Mouse (Mus musculus) embryonic facial prominence, embryonic 14.5 days (tissue): ENCODE measurements around the gene Cdh24. TPM values are rescaled to one million over a fixed set of nuclear protein-coding genes. Genes with fewer than 3 reads are reported as not detected.

Experiments
- ATAC-seq: fragments of 200-750 bp; cut with Nextera tagmentation; 2 replicates; pipeline ENCODE4 v1.8.0; 2017; ENCODE audit warnings: low read depth, moderate number of reproducible peaks, moderate TSS enrichment
- DNase-seq: peaks from one replicate; pipeline ENCODE4 v3.0.0-alpha.2; 2015; ENCODE audit warnings: low spot score
- H3K27ac ChIP-seq: fragments of 300-500 bp; sonication (generic); replicated peaks from 2 replicates; pipeline ENCODE4 v1.5.1; 2014; ENCODE audit warnings: low read depth, mild to moderate bottlenecking, low read length, moderate library complexity
- H3K27me3 ChIP-seq: fragments of 300-500 bp; sonication (generic); replicated peaks from 2 replicates; pipeline ENCODE4 v1.6.1; 2014; ENCODE audit warnings: low read length; ENCODE audit not compliant: control insufficient read depth, insufficient read depth
- H3K36me3 ChIP-seq: fragments of 300-500 bp; sonication (generic); 2 replicates; pipeline ENCODE4 v1.6.1; 2014; ENCODE audit warnings: low read length, mixed read lengths; ENCODE audit not compliant: control insufficient read depth, insufficient read depth
- H3K4me1 ChIP-seq: fragments of 300-500 bp; sonication (generic); 2 replicates; pipeline ENCODE4 v1.6.1; 2014; ENCODE audit warnings: antibody characterized with exemption, low read length; ENCODE audit not compliant: control insufficient read depth, insufficient read depth
- H3K4me2 ChIP-seq: fragments of 300-500 bp; sonication (generic); 2 replicates; pipeline ENCODE4 v1.6.1; 2014; ENCODE audit warnings: low read depth, mild to moderate bottlenecking, low read length, moderate library complexity, mixed read lengths
- H3K4me3 ChIP-seq: fragments of 300-500 bp; sonication (generic); 2 replicates; pipeline ENCODE4 v1.5.1; 2014; ENCODE audit warnings: low read depth, mild to moderate bottlenecking, low read length
- H3K9ac ChIP-seq: fragments of 300-500 bp; sonication (generic); 2 replicates; pipeline ENCODE4 v1.6.1; 2014; ENCODE audit warnings: low read depth, mild to moderate bottlenecking, low read length, moderate library complexity, mixed read lengths
- H3K9me3 ChIP-seq: fragments of 300-500 bp; sonication (generic); 2 replicates; pipeline ENCODE4 v1.6.1; 2016; ENCODE audit warnings: low read length; ENCODE audit not compliant: control insufficient read depth
- WGBS: fragments of 180-500 bp; shearing (Covaris S2); extraction: QIAGEN DNeasy Blood & Tissue Kit; methylation state at CpG from one replicate; pipeline ENCODE4 v1.1.7; 2014; 5-methylcytosine and 5-hydroxymethylcytosine counted together
- polyA plus RNA-seq: library from polyadenylated mRNA; unstranded; fragments of >200 nt; fragmentation: Nextera tagmentation; extraction: Ambion mirVana; gene quantifications from 2 replicates; pipeline ENCODE4 v1.2.1, GENCODE M21; 2014

Gene Cdh24
- polyA plus RNA-seq, 1 experiment from 2014 or later: 3.9 TPM

DNA sequence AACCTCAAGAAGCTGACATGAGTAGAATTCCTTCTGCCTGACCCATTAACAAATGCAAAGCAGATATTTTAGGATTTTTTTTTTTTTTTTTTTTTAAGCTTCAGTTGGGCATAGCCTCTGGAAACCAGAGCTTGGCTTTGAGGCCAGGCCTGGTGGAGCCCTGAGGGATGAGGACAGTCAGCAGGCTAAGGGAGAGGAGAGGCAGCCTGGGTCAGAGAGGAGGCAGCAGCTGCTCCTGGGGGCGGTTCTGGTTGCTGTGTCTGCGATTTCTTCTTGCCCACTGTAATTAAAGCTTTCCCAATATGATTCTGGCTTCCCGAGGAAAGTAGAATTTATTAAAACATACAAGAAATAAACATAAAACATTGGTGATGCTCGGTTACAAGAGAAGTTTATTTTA lies 31.9 kb downstream of the Cdh24 start:
- Histone ChIP-seq H3K36me3 (peaks cover 20% of the 10 kb centered on the region), H3K27ac (0 out of 2 replicates have a peak overlapping the region, but pooled peaks have one; percentile 21), H3K4me1 (peaks cover 11% of the 10 kb centered on the region), H3K9ac (no peak overlapping the region), H3K27me3 (no peaks in the 10 kb centered on the region), H3K4me2 (no peak overlapping the region), H3K9me3 (no peaks in the 10 kb centered on the region), H3K4me3 (no peak overlapping the region)
- DNase-seq (peak; percentile 26), ATAC-seq (0 out of 2 replicates have a peak, but pooled peaks have one; percentile 38)
- WGBS: 55% methylated on average over 4 of the region's 4 CpGs

DNA sequence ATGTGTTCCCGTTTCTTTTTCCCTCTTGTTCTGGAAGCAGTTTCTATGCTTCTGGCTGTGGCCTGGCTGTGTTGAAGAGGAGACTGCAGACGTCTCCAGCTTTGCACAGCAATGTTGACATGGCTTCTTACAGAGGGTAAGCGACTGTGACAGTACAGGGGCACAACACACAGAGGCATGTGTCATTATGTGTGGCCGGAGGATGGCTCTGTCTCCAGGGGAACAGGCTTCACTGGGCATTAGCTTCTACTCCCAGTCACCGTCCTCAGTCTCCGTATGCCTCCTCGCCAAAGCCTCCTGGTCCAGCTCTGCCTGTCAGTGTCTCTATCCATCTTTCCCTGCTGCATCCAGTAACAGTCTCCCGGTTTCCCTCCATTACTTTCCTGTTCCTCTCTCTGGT lies 33.9 kb downstream of the Cdh24 start:
- ATAC-seq: no peak
- Histone ChIP-seq H3K36me3 (0 out of 2 replicates have a peak, but pooled peaks cover 8% of the 10 kb centered on the region), H3K27ac (no peak overlapping the region), H3K4me1 (peaks cover 17% of the 10 kb centered on the region), H3K4me2 (no peak overlapping the region), H3K27me3 (no peaks in the 10 kb centered on the region), H3K4me3 (no peak overlapping the region), H3K9ac (no peak overlapping the region), H3K9me3 (no peaks in the 10 kb centered on the region)
- no peak for DNase-seq
- 57% methylated on average over 8 of the region's 8 CpGs for WGBS

DNA sequence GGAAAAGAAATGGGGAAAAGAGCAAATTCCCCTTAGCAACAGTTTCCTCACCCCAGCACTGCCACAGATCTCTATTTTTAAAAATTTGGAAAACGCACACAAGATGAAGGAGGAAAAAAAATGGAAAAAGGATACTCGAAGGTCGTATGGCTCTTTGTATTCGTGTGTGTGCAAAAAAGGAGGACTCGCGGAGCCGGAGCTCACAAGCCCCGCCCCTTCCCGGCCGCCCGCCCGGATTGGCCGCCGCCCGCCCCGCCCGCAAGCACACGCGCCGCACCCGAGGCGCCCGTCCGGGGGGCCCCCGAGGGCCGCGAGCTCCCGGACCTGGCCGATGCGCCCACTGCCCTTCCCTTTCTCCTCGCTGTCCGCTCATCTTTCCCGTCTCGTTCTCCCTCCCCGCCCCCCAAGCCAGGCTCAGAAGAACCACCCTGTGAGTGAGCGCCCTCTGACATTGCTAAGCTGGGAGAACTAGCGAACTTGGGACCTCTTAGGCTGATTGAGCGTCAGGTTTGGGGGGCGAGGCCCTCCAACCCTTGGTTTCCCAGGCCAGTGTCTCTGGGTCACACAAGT lies 35.3 kb downstream of the Cdh24 start, which contains the start of gene 4931414P19Rik:
Gene 4931414P19Rik, minus strand, starts transcription at position 242 of the 570 bp plus-strand sequence.
- H3K36me3 ChIP-seq: no peaks in the 10 kb centered on the region
- H3K9me3 ChIP-seq: no peaks in the 10 kb centered on the region
- under 1% methylated on average over 26 of the region's 39 CpGs for WGBS
- peak; percentile 13 for ATAC-seq
- H3K9ac ChIP-seq: peak within 1 kb of the TSS; percentile 69
- H3K27me3 ChIP-seq: no peaks in the 10 kb centered on the region
- H3K4me1 ChIP-seq: peaks cover 17% of the 10 kb centered on the region
- peak within 1 kb of the TSS; percentile 54 for H3K4me3 ChIP-seq
- peak within 1 kb of the TSS; percentile 67 for H3K4me2 ChIP-seq
- peak; percentile 90 for DNase-seq
- peak within 1 kb of the TSS; percentile 83 for H3K27ac ChIP-seq

DNA sequence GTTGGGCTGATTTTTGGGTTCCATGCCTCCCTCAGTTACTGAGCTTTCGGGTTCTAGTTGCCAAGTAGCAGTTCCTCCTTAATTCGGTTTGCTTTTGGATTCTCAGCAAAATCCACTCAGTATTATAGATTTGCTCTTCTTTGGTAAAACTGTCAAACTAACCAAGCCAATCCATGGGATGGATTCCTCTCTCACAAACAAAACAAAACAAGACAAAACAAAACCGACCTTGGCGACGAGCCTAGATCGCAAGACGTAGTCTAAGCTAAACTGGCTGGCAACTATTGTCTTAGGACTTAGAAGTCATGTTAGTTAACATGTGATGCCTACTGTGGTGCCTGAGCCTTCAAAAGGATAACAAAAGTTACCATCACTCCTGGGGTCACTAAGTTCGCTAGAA lies 37.5 kb downstream of the Cdh24 start:
- Histone ChIP-seq H3K9me3 (no peaks in the 10 kb centered on the region), H3K4me2 (peak overlapping the region; percentile 54), H3K27ac (peak overlapping the region; percentile 94), H3K4me1 (peaks cover 17% of the 10 kb centered on the region), H3K27me3 (no peaks in the 10 kb centered on the region), H3K9ac (peak overlapping the region; percentile 87; the same call in 1 of the 2 replicates), H3K36me3 (no peaks in the 10 kb centered on the region), H3K4me3 (peak overlapping the region; percentile 62)
- DNase-seq: no peak
- WGBS: 80% methylated on average over 8 of the region's 8 CpGs
- ATAC-seq: no peak

DNA sequence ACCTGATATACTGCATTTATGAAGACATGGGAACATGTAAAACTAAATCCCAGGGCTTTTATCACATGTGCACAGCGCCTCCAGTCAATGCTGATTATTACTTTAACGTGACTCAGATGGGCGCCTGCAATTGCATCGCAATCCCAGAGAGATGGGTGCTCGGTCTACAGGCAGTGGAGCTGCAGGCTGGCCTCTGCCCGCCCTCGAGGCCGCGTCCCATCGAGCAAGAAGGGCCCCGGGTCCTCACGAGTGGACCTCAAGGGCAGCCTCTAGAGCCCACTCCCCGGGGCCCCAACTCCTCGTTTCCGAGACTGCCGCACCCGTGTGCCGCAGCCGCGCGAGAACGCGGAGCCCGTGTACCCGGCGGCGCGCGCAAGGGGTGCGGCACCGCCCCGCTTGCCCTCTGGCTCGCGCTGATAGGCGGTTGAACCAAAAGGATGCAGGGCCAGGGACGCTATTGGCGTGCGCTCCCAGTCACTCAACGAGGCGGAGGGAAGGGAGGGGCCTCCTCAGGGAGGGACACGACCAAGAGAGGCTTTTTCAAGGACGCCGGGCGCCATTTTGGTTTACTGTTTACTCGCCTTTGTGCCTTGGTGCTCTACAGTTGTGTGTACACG lies 38.0 kb downstream of the Cdh24 start:
- Histone ChIP-seq H3K27ac (peak overlapping the region; percentile 94), H3K9ac (peak overlapping the region; percentile 87), H3K4me3 (peak overlapping the region; percentile 62), H3K36me3 (no peaks in the 10 kb centered on the region), H3K4me2 (peak overlapping the region; percentile 54), H3K9me3 (no peaks in the 10 kb centered on the region), H3K4me1 (peaks cover 17% of the 10 kb centered on the region), H3K27me3 (no peaks in the 10 kb centered on the region)
- WGBS: under 1% methylated on average over 44 of the region's 46 CpGs
- DNase-seq: peak; percentile 99
- ATAC-seq: peak; percentile 99

DNA sequence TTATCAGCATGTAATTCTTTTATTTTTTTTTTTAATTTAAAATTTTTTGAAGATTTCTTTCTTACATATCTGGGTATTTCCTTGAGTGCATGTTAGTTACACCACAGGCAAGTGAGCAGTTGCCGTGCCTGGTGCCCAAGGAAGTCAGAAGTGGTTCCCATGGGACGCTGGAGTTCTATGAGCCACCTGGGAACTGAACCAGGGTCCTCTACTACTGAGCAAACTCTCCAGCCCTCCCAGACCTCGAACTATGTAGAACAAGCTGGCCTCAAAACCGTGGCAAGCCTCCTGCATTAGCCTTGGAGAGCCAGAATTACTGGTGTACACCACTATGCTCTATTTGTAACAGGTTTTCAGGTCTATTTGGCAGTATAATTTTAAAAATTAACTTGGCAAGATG lies 38.6 kb downstream of the Cdh24 start:
- H3K27me3 ChIP-seq: no peaks in the 10 kb centered on the region
- H3K27ac ChIP-seq: peak overlapping the region; percentile 94
- peak overlapping the region; percentile 87 for H3K9ac ChIP-seq
- no peak for ATAC-seq
- H3K4me3 ChIP-seq: peak overlapping the region; percentile 62
- peaks cover 17% of the 10 kb centered on the region for H3K4me1 ChIP-seq
- no peaks in the 10 kb centered on the region for H3K36me3 ChIP-seq
- peak; percentile 35 for DNase-seq
- no peaks in the 10 kb centered on the region for H3K9me3 ChIP-seq
- WGBS: 36% methylated on average over 4 of the region's 4 CpGs
- peak overlapping the region; percentile 54 for H3K4me2 ChIP-seq

DNA sequence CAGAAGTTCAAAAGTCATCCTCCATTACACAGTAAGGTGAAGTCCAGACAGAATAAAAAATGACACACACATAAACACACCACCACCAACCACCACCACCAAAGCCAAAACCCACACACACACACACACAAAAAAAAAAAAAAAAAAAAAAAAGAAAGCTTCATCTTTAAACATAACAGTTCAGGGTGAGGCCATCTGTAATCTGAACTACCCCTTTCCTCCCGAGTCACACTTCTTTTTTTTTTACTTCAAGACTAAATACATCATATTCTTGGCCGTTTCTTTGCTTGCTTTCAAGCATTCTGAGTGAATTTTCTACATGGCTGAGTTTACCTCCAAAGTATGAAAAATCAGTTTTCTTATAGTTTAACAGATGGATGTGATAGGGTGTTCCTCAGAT lies 39.6 kb downstream of the Cdh24 start:
- Histone ChIP-seq H3K4me2 (no peak overlapping the region), H3K27me3 (no peaks in the 10 kb centered on the region), H3K9ac (no peak overlapping the region), H3K9me3 (no peaks in the 10 kb centered on the region), H3K27ac (no peak overlapping the region), H3K4me3 (no peak overlapping the region), H3K4me1 (peaks cover 17% of the 10 kb centered on the region), H3K36me3 (no peaks in the 10 kb centered on the region)
- DNase-seq: no peak
- WGBS: 45% methylated on average over 2 of the region's 2 CpGs
- ATAC-seq: no peak

DNA sequence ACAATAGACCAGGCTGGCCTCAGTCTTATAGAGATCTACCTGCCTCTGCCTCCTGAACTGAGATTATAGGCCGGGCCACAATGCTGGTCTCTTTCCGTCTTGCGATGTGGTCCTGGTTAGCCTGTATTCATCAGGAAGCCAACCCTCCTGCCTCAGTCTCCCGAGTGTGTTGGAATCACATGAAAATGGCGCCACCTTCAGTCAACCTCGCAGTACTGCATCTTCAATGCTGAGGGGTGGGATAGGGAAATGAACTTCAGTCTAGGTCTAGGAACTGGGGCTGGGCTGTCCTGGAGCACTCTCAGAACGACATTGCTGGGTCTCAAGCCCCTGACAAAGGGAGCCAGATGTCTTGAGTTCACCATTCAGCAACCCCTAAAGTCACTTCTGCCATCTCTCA lies 44.1 kb downstream of the Cdh24 start:
- ATAC-seq (no peak), DNase-seq (no peak)
- no peak overlapping the region for H3K4me3 ChIP-seq
- H3K36me3 ChIP-seq: peaks cover 18% of the 10 kb centered on the region
- no peak overlapping the region for H3K27ac ChIP-seq
- no peaks in the 10 kb centered on the region for H3K4me1 ChIP-seq
- H3K4me2 ChIP-seq: no peak overlapping the region
- 80% methylated on average over 7 of the region's 7 CpGs for WGBS
- no peak overlapping the region for H3K9ac ChIP-seq
- no peaks in the 10 kb centered on the region for H3K9me3 ChIP-seq
- H3K27me3 ChIP-seq: no peaks in the 10 kb centered on the region
